Mouse (Mus musculus) limb, embryonic 14.5 days (tissue): ENCODE results near the gene Cdk8. TPM values are rescaled to one million over a fixed set of nuclear protein-coding genes. Genes with fewer than 3 reads are reported as not detected.

Source experiments
- ATAC-seq: fragments of 200-750 bp; cut with Nextera tagmentation; 2 replicates; pipeline ENCODE4 v1.8.0; 2017; ENCODE audit warnings: low read depth, moderate number of reproducible peaks, moderate TSS enrichment; ENCODE audit not compliant: low FRiP score
- DNase-seq: peaks from one replicate; pipeline ENCODE4 v3.0.0-alpha.2; 2015; ENCODE audit warnings: low spot score
- H3K27ac ChIP-seq: fragments of 300-500 bp; sonication (generic); replicated peaks from 2 replicates; pipeline ENCODE4 v1.5.1; 2014; ENCODE audit warnings: low read depth, mild to moderate bottlenecking, low read length, moderate library complexity, mixed read lengths
- H3K27me3 ChIP-seq: fragments of 300-500 bp; sonication (generic); 2 replicates; pipeline ENCODE4 v1.6.1; 2014; ENCODE audit warnings: low read length, mixed read lengths; ENCODE audit not compliant: control insufficient read depth, insufficient read depth
- H3K36me3 ChIP-seq: fragments of 300-500 bp; sonication (generic); 2 replicates; pipeline ENCODE4 v1.6.1; 2014; ENCODE audit warnings: mild to moderate bottlenecking, low read length, moderate library complexity, mixed read lengths; ENCODE audit not compliant: control insufficient read depth, insufficient read depth
- H3K4me1 ChIP-seq: fragments of 300-500 bp; sonication (generic); 2 replicates; pipeline ENCODE4 v1.6.1; 2014; ENCODE audit warnings: antibody characterized with exemption, low read length, mixed read lengths; ENCODE audit not compliant: control insufficient read depth, insufficient read depth
- H3K4me2 ChIP-seq: fragments of 300-500 bp; sonication (generic); replicated peaks from 2 replicates; pipeline ENCODE4 v1.6.1; 2014; ENCODE audit warnings: low read depth, mild to moderate bottlenecking, low read length, moderate library complexity; ENCODE audit not compliant: severe bottlenecking
- H3K4me3 ChIP-seq: fragments of 300-500 bp; sonication (generic); replicated peaks from 2 replicates; pipeline ENCODE4 v1.5.1; 2014; ENCODE audit warnings: low read length
- H3K9ac ChIP-seq: fragments of 300-500 bp; sonication (generic); 2 replicates; pipeline ENCODE4 v1.6.1; 2014; ENCODE audit warnings: mild to moderate bottlenecking, low read depth, low read length, moderate library complexity; ENCODE audit not compliant: severe bottlenecking
- H3K9me3 ChIP-seq: fragments of 300-500 bp; sonication (generic); 2 replicates; pipeline ENCODE4 v1.6.1; 2016; ENCODE audit warnings: low read length; ENCODE audit not compliant: control insufficient read depth
- POLR2A ChIP-seq: fragments of 200-500 bp; IDR thresholded peaks from 2 replicates; pipeline ENCODE4 v1.8.0; 2012; ENCODE audit warnings: inconsistent platforms, mild to moderate bottlenecking, moderate library complexity, borderline replicate concordance; ENCODE audit not compliant: insufficient read depth, insufficient read length; ENCODE audit errors: extremely low read depth
- WGBS: fragments of 180-500 bp; shearing (Covaris S2); extraction: QIAGEN DNeasy Blood & Tissue Kit; methylation state at CpG from one replicate; pipeline ENCODE4 v1.1.7; 2014; 5-methylcytosine and 5-hydroxymethylcytosine counted together
- polyA plus RNA-seq, 2 experiments: library from polyadenylated mRNA; depleted of rRNA in 1 of 2; stranded (reverse) in 1 of 2; unstranded in 1 of 2; fragments of >200 nt; fragmentation: Nextera tagmentation in 1 of 2; extraction: Ambion mirVana in 1 of 2; gene quantifications; 2 replicates each; pipeline versions ENCODE4 v1.2.1 to v1.2.3; 2012 to 2014

Cdk8 gene
- polyA plus RNA-seq, 2 experiments = 27.1 to 68.3 TPM

GRCm38 (mm10) chr5:146303470-146303869 lies 72.4 kb downstream of the Cdk8 start:
- no peak overlapping the region for H3K4me3 ChIP-seq
- H3K27ac ChIP-seq = no peak overlapping the region
- DNase-seq = no peak
- no peaks in the 10 kb centered on the region for H3K9me3 ChIP-seq
- no peaks in the 10 kb centered on the region for H3K27me3 ChIP-seq
- no peaks in the 10 kb centered on the region for H3K4me1 ChIP-seq
- no peak for ATAC-seq
- H3K9ac ChIP-seq = no peak overlapping the region
- 88% methylated on average over 5 of the region's 5 CpGs for WGBS
- H3K4me2 ChIP-seq = no peak overlapping the region
- no peak for TF ChIP-seq POLR2A
- H3K36me3 ChIP-seq = peaks cover 46% of the 10 kb centered on the region

GRCm38 (mm10) chr5:146307046-146307743 lies 76.2 kb downstream of the Cdk8 start:
- DNase-seq = no peak
- Histone ChIP-seq H3K27ac (no peak overlapping the region), H3K4me1 (no peaks in the 10 kb centered on the region), H3K9ac (no peak overlapping the region), H3K4me2 (no peak overlapping the region), H3K9me3 (no peaks in the 10 kb centered on the region), H3K4me3 (no peak overlapping the region), H3K27me3 (no peaks in the 10 kb centered on the region), H3K36me3 (peaks cover 19% of the 10 kb centered on the region)
- ATAC-seq = no peak
- no peak for TF ChIP-seq POLR2A
- WGBS = 88% methylated on average over 8 of the region's 8 CpGs

- H3K4me3 ChIP-seq = no peak overlapping the region
- WGBS = 97% methylated on average over 4 of the region's 4 CpGs
- no peak overlapping the region for H3K9ac ChIP-seq
- H3K27me3 ChIP-seq = no peaks in the 10 kb centered on the region
- H3K4me2 ChIP-seq = no peak overlapping the region
- H3K9me3 ChIP-seq = no peaks in the 10 kb centered on the region
- DNase-seq (no peak), ATAC-seq (no peak)
- no peak overlapping the region for H3K27ac ChIP-seq
- H3K4me1 ChIP-seq = 0 out of 2 replicates have a peak, but pooled peaks cover under 1% of the 10 kb centered on the region
- TF ChIP-seq POLR2A = no peak
- peaks cover 19% of the 10 kb centered on the region for H3K36me3 ChIP-seq
Measured at GRCm38 (mm10) chr5:146307744-146308096, 76.7 kb downstream of the Cdk8 start.

GRCm38 (mm10) chr5:146314538-146314937 lies 83.5 kb downstream of the Cdk8 start:
- Histone ChIP-seq H3K4me2 (peak overlapping the region; percentile 25), H3K36me3 (no peaks in the 10 kb centered on the region), H3K4me1 (peaks cover 53% of the 10 kb centered on the region), H3K4me3 (no peak overlapping the region), H3K9ac (no peak overlapping the region), H3K27ac (peak overlapping the region; percentile 33; the same call in 1 of the 2 replicates), H3K9me3 (no peaks in the 10 kb centered on the region), H3K27me3 (no peaks in the 10 kb centered on the region)
- ATAC-seq = no peak
- 72% methylated on average over 6 of the region's 6 CpGs for WGBS
- TF ChIP-seq POLR2A = no peak
- DNase-seq = no peak

GRCm38 (mm10) chr5:146315268-146315921 lies 84.4 kb downstream of the Cdk8 start:
- Histone ChIP-seq H3K9me3 (no peaks in the 10 kb centered on the region), H3K4me2 (peak overlapping the region; percentile 25), H3K36me3 (no peaks in the 10 kb centered on the region), H3K4me1 (peaks cover 53% of the 10 kb centered on the region), H3K9ac (no peak overlapping the region), H3K4me3 (no peak overlapping the region; the same call in 1 of the 2 replicates), H3K27me3 (no peaks in the 10 kb centered on the region), H3K27ac (peak overlapping the region; percentile 33)
- ATAC-seq = peak; percentile 84
- TF ChIP-seq POLR2A = no peak
- peak; percentile 79 for DNase-seq
- WGBS = 11% methylated on average over 14 of the region's 14 CpGs
